ENCODE assay signal across 16 mouse cellular contexts in genomic region chr2:13235696-13236095, GRCm38 (mm10). TPM values are rescaled to one million over a fixed set of nuclear protein-coding genes. Genes with fewer than 3 reads are reported as not detected.
DNase-seq lines count a peak whose midpoint lies in the region; ATAC-seq and TF ChIP-seq lines count a peak whose summit lies in the region.
"Had no signal": no experiment of that assay in that cellular context is flagged by ENCODE, and none has a peak within 500 bp of the region (broad histone marks: within the 10 kb centered on the region; RNA-seq: fewer than 3 reads in every experiment).

No protein-coding gene starts in this region.

- peak; percentile 29; the same call in 1 of the 2 replicates for ATAC-seq in hindbrain, embryonic 13.5 days (ENCODE audit: low FRiP score)
- peak; percentile 87 for ATAC-seq in heart, postnatal 0 days (ENCODE audit: insufficient read depth, low read depth)
- ATAC-seq: forebrain, embryonic 13.5 days; hindbrain, postnatal 0 days had no signal

- no peaks in the 10 kb centered on the region for H3K9me3 ChIP-seq in hindbrain, embryonic 13.5 days
- no peaks in the 10 kb centered on the region for H3K9me3 ChIP-seq in hindbrain, embryonic 10.5 days
- H3K9me3 ChIP-seq in heart, postnatal 0 days (replicated peaks; ENCODE audit: control insufficient read depth, low read length), result no peaks in the 10 kb centered on the region
- H3K9me3 ChIP-seq: embryonic facial prominence, embryonic 10.5 days; forebrain, embryonic 13.5 days; limb, embryonic 15.5 days had no signal

- TF ChIP-seq EP300 in heart, postnatal 0 days (IDR thresholded peaks at IDR 0.05; ENCODE audit: low read depth), result no peak

- 73% methylated on average over 5 of the region's 5 CpGs for WGBS in hindbrain, embryonic 13.5 days
- WGBS in hindbrain, embryonic 10.5 days, result 81% methylated on average over 5 of the region's 5 CpGs
- 15% methylated on average over 5 of the region's 5 CpGs for WGBS in heart, postnatal 0 days

- H3K9ac ChIP-seq in hindbrain, embryonic 13.5 days, result no peak overlapping the region
- H3K9ac ChIP-seq in heart, postnatal 0 days (replicated peaks; ENCODE audit: low read depth, low read length), result no peak overlapping the region
- H3K9ac ChIP-seq: forebrain, embryonic 13.5 days; limb, embryonic 15.5 days had no signal

- DNase-seq in hindbrain, embryonic 10.5 days (ENCODE audit: low spot score), result no peak
- DNase-seq in NIH3T3 (ENCODE audit: low read depth), result peak; percentile 58
- peak; percentile 68 for DNase-seq in adrenal gland, postnatal 14 days
- DNase-seq in heart, postnatal 0 days (ENCODE audit: low spot score), result peak; percentile 58
- DNase-seq in lung, adult 18-20 months, result no peak
- no peak for DNase-seq in urinary bladder, postnatal 36 days (ENCODE audit: low spot score in 2 of 2)
- no peak for DNase-seq in urinary bladder, postnatal 14 days (ENCODE audit: low spot score)
- DNase-seq: lung, postnatal 4 days; right cerebral cortex, adult 18-20 months had no signal

- H3K36me3 ChIP-seq in hindbrain, embryonic 13.5 days, result no peaks in the 10 kb centered on the region
- no peaks in the 10 kb centered on the region for H3K36me3 ChIP-seq in hindbrain, embryonic 10.5 days
- peaks cover 25% of the 10 kb centered on the region for H3K36me3 ChIP-seq in heart, postnatal 0 days (replicated peaks; ENCODE audit: control insufficient read depth, insufficient read depth, low read length)
- H3K36me3 ChIP-seq: embryonic facial prominence, embryonic 10.5 days had no signal

- H3K4me1 ChIP-seq in hindbrain, embryonic 13.5 days (replicated peaks), result peaks cover 21% of the 10 kb centered on the region
- H3K4me1 ChIP-seq in hindbrain, embryonic 10.5 days (replicated peaks), result 0 out of 2 replicates have a peak, but pooled peaks cover 8% of the 10 kb centered on the region
- H3K4me1 ChIP-seq in heart, postnatal 0 days (ENCODE audit: control insufficient read depth, insufficient read depth), result peaks cover 19% of the 10 kb centered on the region

- H3K27me3 ChIP-seq in hindbrain, embryonic 13.5 days, result no peaks in the 10 kb centered on the region
- H3K27me3 ChIP-seq in hindbrain, embryonic 10.5 days (ENCODE audit: insufficient read depth, poor library complexity, severe bottlenecking), result no peaks in the 10 kb centered on the region
- H3K27me3 ChIP-seq in heart, postnatal 0 days (ENCODE audit: control insufficient read depth, insufficient read depth, low read length), result no peaks in the 10 kb centered on the region
- H3K27me3 ChIP-seq: CH12.LX; forebrain, embryonic 13.5 days; limb, embryonic 15.5 days had no signal

- H3K4me2 ChIP-seq in hindbrain, embryonic 13.5 days, result no peak overlapping the region
- no peak overlapping the region for H3K4me2 ChIP-seq in heart, postnatal 0 days (ENCODE audit: low read depth, low read length)
- H3K4me2 ChIP-seq: forebrain, embryonic 13.5 days; limb, embryonic 15.5 days had no signal

- no peak for TF ChIP-seq CTCF in heart, postnatal 0 days (IDR thresholded peaks at IDR 0.05; ENCODE audit: low read depth)

- H3K27ac ChIP-seq in hindbrain, embryonic 13.5 days, result no peak overlapping the region
- no peak overlapping the region for H3K27ac ChIP-seq in hindbrain, embryonic 10.5 days
- peak overlapping the region; percentile 47 for H3K27ac ChIP-seq in heart, postnatal 0 days (ENCODE audit: low read depth)
- H3K27ac ChIP-seq: embryonic facial prominence, embryonic 10.5 days; forebrain, embryonic 13.5 days; hindbrain, postnatal 0 days; limb, embryonic 15.5 days; stomach, postnatal 0 days had no signal

- H3K4me3 ChIP-seq in hindbrain, embryonic 13.5 days, result no peak overlapping the region
- H3K4me3 ChIP-seq in hindbrain, embryonic 10.5 days, result no peak overlapping the region
- no peak overlapping the region for H3K4me3 ChIP-seq in heart, postnatal 0 days (ENCODE audit: low read depth, low read length)
- H3K4me3 ChIP-seq: embryonic facial prominence, embryonic 10.5 days; forebrain, embryonic 13.5 days; limb, embryonic 15.5 days had no signal

RNA-seq across cellular contexts. Expression of gene Rsu1, which starts 35.5 kb away (rescaled TPM):
- 66.9 and 68.4 TPM in 2 replicates for polyA plus RNA-seq in hindbrain, embryonic 13.5 days (2015; fragmentation: Nextera tagmentation; extraction: Ambion mirVana)
- polyA plus RNA-seq in hindbrain, embryonic 10.5 days (2016; fragmentation: Nextera tagmentation; extraction: Ambion mirVana), result 71.6 and 79.4 TPM in 2 replicates
- 70.3 and 84.0 TPM in 2 replicates for total RNA-seq in adrenal gland, postnatal 14 days (2021)
- 175 and 202 TPM in 2 replicates for total RNA-seq in heart, postnatal 0 days (2014; rRNA removed; ENCODE audit: low replicate concordance)
- 125 and 126 TPM in 2 replicates for polyA plus RNA-seq in heart, postnatal 0 days (2015; fragmentation: Nextera tagmentation; extraction: Ambion mirVana)

Comparison
In these comparisons a context has a peak if more than half of its experiments do, and no peak if none do; other contexts are left out.
1. DNase-seq: peak in NIH3T3 (single experiment), adrenal gland, postnatal 14 days (single experiment) and heart, postnatal 0 days (single experiment); none in hindbrain, embryonic 10.5 days (single experiment), lung, adult 18-20 months (0 of 2), urinary bladder, postnatal 36 days (0 of 2) and urinary bladder, postnatal 14 days (single experiment).